In genomic region chr12:83764519-83764918, GRCm38 (mm10) we compare ENCODE assay signal across 9 mouse cellular contexts. TPM values are rescaled to one million over a fixed set of nuclear protein-coding genes. Genes with fewer than 3 reads are reported as not detected.
DNase-seq lines count a peak whose midpoint lies in the region; ATAC-seq lines count a peak whose summit lies in the region.
"Had no signal": no experiment of that assay in that cellular context is flagged by ENCODE, and none has a peak within 500 bp of the region (broad histone marks: within the 10 kb centered on the region; RNA-seq: fewer than 3 reads in every experiment).

No protein-coding gene starts in this region.

- WGBS in heart, embryonic 16.5 days, result 74% methylated on average over 10 of the region's 10 CpGs
- WGBS in midbrain, embryonic 16.5 days, result 84% methylated on average over 10 of the region's 10 CpGs
- 82% methylated on average over 10 of the region's 10 CpGs for WGBS in midbrain, embryonic 11.5 days
- WGBS in limb, embryonic 15.5 days, result 58% methylated on average over 10 of the region's 10 CpGs

- no peak overlapping the region for H3K27ac ChIP-seq in heart, embryonic 16.5 days (ENCODE audit: low read length)
- H3K27ac ChIP-seq in midbrain, embryonic 16.5 days (ENCODE audit: low read length), result no peak overlapping the region
- no peak overlapping the region for H3K27ac ChIP-seq in midbrain, embryonic 11.5 days (ENCODE audit: low read depth, low read length)
- no peak overlapping the region; the same call in 1 of the 2 replicates for H3K27ac ChIP-seq in limb, embryonic 15.5 days

- H3K4me2 ChIP-seq in heart, embryonic 16.5 days (ENCODE audit: low read depth, low read length), result peak overlapping the region; percentile 89; the same call in 1 of the 2 replicates
- H3K4me2 ChIP-seq in midbrain, embryonic 16.5 days (ENCODE audit: low read length), result peak overlapping the region; percentile 56; the same call in 1 of the 2 replicates
- no peak overlapping the region for H3K4me2 ChIP-seq in midbrain, embryonic 11.5 days
- H3K4me2 ChIP-seq in limb, embryonic 15.5 days, result peak overlapping the region; percentile 74

- H3K27me3 ChIP-seq in heart, embryonic 16.5 days (ENCODE audit: control insufficient read depth, insufficient read depth, low read length), result no peaks in the 10 kb centered on the region; the same call in none of the 2 replicates
- H3K27me3 ChIP-seq in midbrain, embryonic 16.5 days (ENCODE audit: control insufficient read depth, insufficient read depth, low read depth, low read length), result no peaks in the 10 kb centered on the region
- H3K27me3 ChIP-seq in midbrain, embryonic 11.5 days (ENCODE audit: control insufficient read depth, insufficient read depth, low read length), result peaks cover 5% of the 10 kb centered on the region; the same call in 1 of the 2 replicates
- peaks cover 8% of the 10 kb centered on the region; the same call in 1 of the 2 replicates for H3K27me3 ChIP-seq in limb, embryonic 15.5 days

- DNase-seq in heart, postnatal 25 days (ENCODE audit: low spot score), result no peak
- DNase-seq in midbrain, embryonic 11.5 days (ENCODE audit: low spot score, missing footprints), result no peak
- DNase-seq in Muller cell, postnatal 12 days (ENCODE audit: inconsistent ontology term), result no peak
- no peak for DNase-seq in right cerebral cortex, postnatal 36 days (ENCODE audit: low spot score in 2 of 2)
- DNase-seq: thymus, postnatal 4 days had no signal

- intact Hi-C loops in heart, postnatal 25 days (cut with DNase I), result no loop called here

- H3K36me3 ChIP-seq in heart, embryonic 16.5 days (ENCODE audit: control insufficient read depth, insufficient read depth), result no peaks in the 10 kb centered on the region
- H3K36me3 ChIP-seq in midbrain, embryonic 16.5 days (ENCODE audit: control insufficient read depth, insufficient read depth, low read length), result no peaks in the 10 kb centered on the region
- no peaks in the 10 kb centered on the region for H3K36me3 ChIP-seq in midbrain, embryonic 11.5 days (ENCODE audit: control insufficient read depth, insufficient read depth, low read length)
- H3K36me3 ChIP-seq in limb, embryonic 15.5 days, result no peaks in the 10 kb centered on the region

- H3K9ac ChIP-seq in heart, embryonic 16.5 days (ENCODE audit: low read length), result no peak overlapping the region
- no peak overlapping the region for H3K9ac ChIP-seq in midbrain, embryonic 16.5 days (ENCODE audit: low read depth, low read length)
- no peak overlapping the region for H3K9ac ChIP-seq in midbrain, embryonic 11.5 days (ENCODE audit: low read length)
- no peak overlapping the region for H3K9ac ChIP-seq in limb, embryonic 15.5 days

- H3K9me3 ChIP-seq in heart, embryonic 16.5 days (replicated peaks; ENCODE audit: control insufficient read depth, low read length), result no peaks in the 10 kb centered on the region
- no peaks in the 10 kb centered on the region for H3K9me3 ChIP-seq in midbrain, embryonic 16.5 days (replicated peaks; ENCODE audit: control insufficient read depth, low read length, poor library complexity, severe bottlenecking)
- no peaks in the 10 kb centered on the region for H3K9me3 ChIP-seq in midbrain, embryonic 11.5 days (ENCODE audit: control insufficient read depth, low read length)
- H3K9me3 ChIP-seq in limb, embryonic 15.5 days, result no peaks in the 10 kb centered on the region

- H3K4me3 ChIP-seq in heart, embryonic 16.5 days (ENCODE audit: low read length), result peak overlapping the region; percentile 53; the same call in 1 of the 2 replicates
- no peak overlapping the region for H3K4me3 ChIP-seq in midbrain, embryonic 16.5 days (ENCODE audit: low read depth, low read length)
- H3K4me3 ChIP-seq in midbrain, embryonic 11.5 days (ENCODE audit: low read depth, low read length), result no peak overlapping the region
- H3K4me3 ChIP-seq in limb, embryonic 15.5 days, result peak overlapping the region; percentile 40

- H3K4me1 ChIP-seq in heart, embryonic 16.5 days (ENCODE audit: control insufficient read depth, insufficient read depth, low read length), result peaks cover 13% of the 10 kb centered on the region
- H3K4me1 ChIP-seq in midbrain, embryonic 16.5 days (ENCODE audit: control insufficient read depth, insufficient read depth, low read length), result peaks cover 14% of the 10 kb centered on the region
- peaks cover 8% of the 10 kb centered on the region for H3K4me1 ChIP-seq in midbrain, embryonic 11.5 days (ENCODE audit: control insufficient read depth, insufficient read depth, low read length)
- H3K4me1 ChIP-seq in limb, embryonic 15.5 days, result peaks cover 56% of the 10 kb centered on the region

- no peak for ATAC-seq in heart, embryonic 16.5 days (replicated peaks; ENCODE audit: extremely low read depth, insufficient read depth, low FRiP score)
- no peak for ATAC-seq in midbrain, embryonic 16.5 days
- ATAC-seq in midbrain, embryonic 11.5 days (ENCODE audit: low FRiP score), result no peak
- no peak for ATAC-seq in limb, embryonic 15.5 days (ENCODE audit: insufficient number of reproducible peaks, low FRiP score, low TSS enrichment, low read depth)

RNA-seq across cellular contexts. Expression of gene Papln, which starts 1.1 kb away (rescaled TPM):
- 0.88 and 1.1 TPM in 2 replicates for polyA plus RNA-seq in heart, embryonic 16.5 days (2015; fragmentation: Nextera tagmentation; extraction: Ambion mirVana)
- total RNA-seq in heart, postnatal 25 days (2021), result 10 to 100 TPM in 1 of 2 experiments, 1 to 10 TPM in 1; 9.6 to 13.4 TPM
- polyA plus RNA-seq in midbrain, embryonic 16.5 days (2015; fragmentation: Nextera tagmentation; extraction: Ambion mirVana), result 0.16 and 0.31 TPM in 2 replicates
- 0.04 TPM in 1 of 2 replicates, not detected in the other for polyA plus RNA-seq in midbrain, embryonic 11.5 days (2014; fragmentation: Nextera tagmentation; extraction: Ambion mirVana)
- polyA plus RNA-seq in limb, embryonic 15.5 days (2015; fragmentation: Nextera tagmentation; extraction: Ambion mirVana), result 4.9 and 5.9 TPM in 2 replicates
- total RNA-seq: megakaryocyte progenitor cell, adult 5-6 weeks had no signal

Comparison
In these comparisons a context has a peak if more than half of its experiments do, and no peak if none do; other contexts are left out.
1. H3K4me3 ChIP-seq: peak in heart, embryonic 16.5 days (single experiment) and limb, embryonic 15.5 days (single experiment); none in midbrain, embryonic 16.5 days (single experiment) and midbrain, embryonic 11.5 days (single experiment).